Mouse (Mus musculus) midbrain, embryonic 10.5 days (tissue): ENCODE measurements at regions not wholly inside any gene's neighbourhood (a gene's known extent, or its start where the extent isn't known, plus 50 kb on each side); places are given as distances from the start of the nearest gene placed in this dataset.

Experiments
- DNase-seq: peaks from one replicate; pipeline ENCODE4 v3.0.0-alpha.2; 2017; ENCODE audit warnings: low spot score
- H3K27ac ChIP-seq: fragments of 300-500 bp; sonication (generic); replicated peaks from 2 replicates; pipeline ENCODE4 v1.5.1; 2016; ENCODE audit warnings: mild to moderate bottlenecking
- H3K27me3 ChIP-seq: fragments of 300-500 bp; sonication (generic); 2 replicates; pipeline ENCODE4 v1.6.1; 2016; ENCODE audit warnings: low read depth, mild to moderate bottlenecking; ENCODE audit not compliant: poor library complexity, severe bottlenecking
- H3K36me3 ChIP-seq: fragments of 300-500 bp; sonication (generic); 2 replicates; pipeline ENCODE4 v1.6.1; 2016; ENCODE audit warnings: mild to moderate bottlenecking, moderate library complexity
- H3K4me1 ChIP-seq: fragments of 300-500 bp; sonication (generic); 2 replicates; pipeline ENCODE4 v1.6.1; 2016
- H3K4me3 ChIP-seq: fragments of 300-500 bp; sonication (generic); 2 replicates; pipeline ENCODE4 v1.5.1; 2016; ENCODE audit warnings: mild to moderate bottlenecking, moderate library complexity
- H3K9me3 ChIP-seq: fragments of 300-500 bp; sonication (generic); replicated peaks from 2 replicates; pipeline ENCODE4 v1.6.1; 2016; ENCODE audit warnings: mild to moderate bottlenecking
- WGBS: fragments of 180-500 bp; shearing (Covaris S2); methylation state at CpG from one replicate; pipeline ENCODE4 v1.1.7; 2016; 5-methylcytosine and 5-hydroxymethylcytosine counted together

DNA sequence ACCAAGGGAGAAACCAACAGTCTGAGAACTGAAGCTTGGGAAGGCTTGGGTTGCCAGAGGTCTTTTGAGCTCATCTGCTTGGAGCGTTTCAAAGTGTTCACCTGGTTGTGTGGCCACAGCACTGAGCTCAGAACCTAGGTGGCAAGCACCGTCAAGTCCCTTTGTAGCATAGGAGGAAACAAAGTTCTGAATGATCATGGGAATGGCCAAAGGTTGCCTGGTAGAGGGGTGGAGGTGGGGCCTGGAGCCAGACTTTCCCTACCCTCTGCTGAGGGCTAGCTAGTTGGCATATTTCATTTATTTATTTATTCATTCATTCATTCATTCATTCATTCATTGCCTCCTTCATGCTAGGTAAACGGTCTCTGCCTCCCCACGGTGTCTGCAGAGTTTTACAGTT lies 134.9 kb upstream of the 1600014C23Rik start:
- Histone ChIP-seq H3K9me3 (no peaks in the 10 kb centered on the region), H3K36me3 (no peaks in the 10 kb centered on the region), H3K27ac (no peak overlapping the region), H3K27me3 (peaks cover 60% of the 10 kb centered on the region), H3K4me3 (no peak overlapping the region), H3K4me1 (peaks cover 77% of the 10 kb centered on the region)
- no peak for DNase-seq
- WGBS, result 90% methylated on average over 4 of the region's 4 CpGs

- DNase-seq, result no peak
- no peaks in the 10 kb centered on the region for H3K9me3 ChIP-seq
- no peaks in the 10 kb centered on the region for H3K36me3 ChIP-seq
- peaks cover 52% of the 10 kb centered on the region for H3K27me3 ChIP-seq
- H3K4me1 ChIP-seq, result peaks cover 77% of the 10 kb centered on the region
- WGBS, result 73% methylated on average over 5 of the region's 5 CpGs
- no peak overlapping the region; the same call in 1 of the 2 replicates for H3K27ac ChIP-seq
- no peak overlapping the region for H3K4me3 ChIP-seq
Observed at GRCm38 (mm10) chr17:45867727-45868126, 134.1 kb upstream of the 1600014C23Rik start.

DNA sequence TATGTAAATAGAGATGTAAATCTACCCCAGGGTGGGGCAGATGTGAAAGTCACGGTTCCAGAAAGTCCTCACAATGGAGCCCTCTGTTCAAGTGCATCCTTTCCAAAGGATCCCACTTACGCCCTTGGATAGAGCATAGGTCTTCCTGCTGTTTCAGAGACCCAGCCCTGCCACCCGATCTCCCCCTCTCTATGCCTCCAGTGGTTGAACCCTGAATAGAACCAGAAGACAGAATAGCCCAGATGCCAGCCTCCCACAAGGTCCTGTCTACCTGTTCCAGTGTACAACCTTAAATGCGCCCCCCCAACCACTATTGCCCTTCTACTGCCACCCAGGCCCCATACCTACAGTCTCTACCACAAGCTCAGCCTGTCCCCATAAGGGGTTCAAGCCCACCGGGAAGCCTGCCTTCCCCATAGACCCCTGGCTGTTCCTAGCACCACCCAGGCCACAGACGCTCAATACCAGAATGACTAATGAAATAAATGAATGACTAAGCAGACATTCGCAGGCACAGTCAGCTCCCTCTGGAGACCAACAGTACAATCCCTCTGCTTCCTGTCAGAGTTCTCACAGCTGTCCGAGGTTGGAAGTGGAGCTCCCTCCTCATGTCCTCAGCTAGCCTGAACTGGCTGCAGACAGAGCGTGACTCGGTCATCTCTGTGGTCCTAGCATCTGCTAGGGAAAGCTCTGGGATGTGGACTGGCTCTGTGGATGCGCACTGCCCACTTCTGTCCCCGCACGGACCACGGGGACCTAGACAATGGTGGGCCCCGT lies 133.4 kb upstream of the 1600014C23Rik start:
- Histone ChIP-seq H3K4me1 (peaks cover 77% of the 10 kb centered on the region), H3K36me3 (no peaks in the 10 kb centered on the region), H3K27ac (no peak overlapping the region; the same call in 1 of the 2 replicates), H3K27me3 (peaks cover 46% of the 10 kb centered on the region), H3K9me3 (no peaks in the 10 kb centered on the region), H3K4me3 (no peak overlapping the region)
- WGBS, result 84% methylated on average over 15 of the region's 15 CpGs
- no peak for DNase-seq

DNA sequence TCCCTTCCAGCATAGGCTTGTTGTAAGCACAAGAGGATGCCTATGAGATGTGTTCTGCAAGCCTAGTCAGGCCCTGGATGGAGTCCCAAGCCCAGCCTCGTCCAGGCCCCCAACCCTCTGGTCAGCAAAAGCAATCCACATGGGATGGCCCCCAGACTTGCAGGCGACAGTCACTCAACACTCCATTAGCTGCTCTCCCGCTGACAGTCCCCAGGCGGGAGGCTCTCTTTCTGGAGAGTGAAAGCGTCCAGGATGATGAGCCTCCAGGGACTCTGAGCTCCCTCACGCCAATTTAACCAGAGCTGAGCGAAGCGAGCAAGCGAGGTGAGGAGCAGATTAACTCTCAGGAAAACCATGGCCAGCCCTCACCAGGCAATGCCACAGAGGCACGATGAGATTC lies 132.7 kb upstream of the 1600014C23Rik start:
- H3K4me1 ChIP-seq, result peaks cover 70% of the 10 kb centered on the region
- H3K36me3 ChIP-seq, result no peaks in the 10 kb centered on the region
- H3K27ac ChIP-seq, result no peak overlapping the region
- H3K27me3 ChIP-seq, result peaks cover 40% of the 10 kb centered on the region
- H3K9me3 ChIP-seq, result no peaks in the 10 kb centered on the region
- no peak overlapping the region for H3K4me3 ChIP-seq
- DNase-seq, result no peak
- 36% methylated on average over 10 of the region's 10 CpGs for WGBS

- 76% methylated on average over 6 of the region's 6 CpGs for WGBS
Observed at GRCm38 (mm10) chr17:45865944-45866343, 132.3 kb upstream of the 1600014C23Rik start.

DNA sequence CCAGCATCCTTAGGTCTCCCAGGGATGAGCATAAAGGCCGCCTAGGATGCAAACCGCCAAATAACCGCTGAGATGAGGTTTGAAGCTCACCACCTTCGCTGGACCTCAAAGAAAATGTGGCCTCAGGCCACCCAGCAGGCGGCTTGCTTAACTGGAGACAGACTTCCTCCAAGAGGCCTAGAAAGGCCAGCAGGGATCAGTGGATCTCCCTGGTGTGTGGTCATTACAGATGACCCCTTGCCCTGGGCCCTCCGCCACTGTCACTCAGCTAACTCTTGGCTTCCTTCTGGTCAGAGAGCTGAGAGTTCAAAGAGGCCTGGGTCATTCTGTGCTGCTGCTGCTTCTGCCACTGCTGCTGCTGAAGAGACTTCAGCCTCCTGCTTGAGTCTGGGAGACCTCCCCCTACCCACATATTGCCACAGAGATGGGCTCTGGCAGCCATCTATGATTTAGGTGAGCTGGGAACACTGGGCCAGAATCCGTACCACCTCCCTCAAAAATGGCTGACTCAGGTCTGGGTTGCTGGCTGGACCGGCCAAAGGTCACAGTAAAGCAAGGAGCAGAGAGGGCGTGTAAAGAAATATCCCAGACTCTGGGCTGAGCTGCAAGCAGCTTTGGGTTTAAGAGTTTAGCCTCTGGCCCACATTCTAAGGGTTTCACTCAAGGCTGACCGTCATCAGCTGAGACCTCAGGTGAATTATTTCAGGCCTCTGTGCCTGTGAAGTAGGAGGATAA lies 130.0 kb upstream of the 1600014C23Rik start:
- DNase-seq, result no peak
- Histone ChIP-seq H3K4me3 (no peak overlapping the region), H3K36me3 (no peaks in the 10 kb centered on the region), H3K9me3 (no peaks in the 10 kb centered on the region), H3K27ac (peak overlapping the region; percentile 6; the same call in 1 of the 2 replicates), H3K27me3 (peaks cover 40% of the 10 kb centered on the region), H3K4me1 (peaks cover 46% of the 10 kb centered on the region)
- 47% methylated on average over 10 of the region's 10 CpGs for whole genome bisulfite sequencing

More at GRCm38 (mm10) chr17:45865944-45866343, 132.3 kb upstream of the 1600014C23Rik start:
- Histone ChIP-seq H3K27ac (no peak overlapping the region), H3K4me3 (no peak overlapping the region), H3K36me3 (no peaks in the 10 kb centered on the region), H3K4me1 (peaks cover 66% of the 10 kb centered on the region), H3K27me3 (peaks cover 40% of the 10 kb centered on the region), H3K9me3 (no peaks in the 10 kb centered on the region)
- DNase-seq, result no peak

DNA sequence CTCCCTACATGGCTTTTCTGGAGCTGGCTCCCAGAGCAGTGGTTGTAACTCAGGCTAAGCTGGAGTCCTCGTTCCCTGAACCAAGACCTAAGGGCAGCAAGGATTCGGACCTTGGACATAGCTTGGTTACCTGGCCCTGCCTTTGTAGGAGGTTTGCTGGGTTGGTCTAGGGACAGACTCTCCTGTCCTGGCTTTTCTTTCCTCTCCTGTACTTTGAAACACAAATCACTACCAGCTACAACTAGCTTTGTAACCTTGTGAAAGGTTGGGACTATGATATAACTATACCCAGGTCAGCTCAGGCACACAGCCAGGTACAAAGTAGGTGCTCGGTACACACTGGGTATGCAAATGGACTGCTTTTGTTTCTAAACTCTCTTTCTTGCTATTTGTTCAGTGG lies 129.4 kb upstream of the 1600014C23Rik start:
- 72% methylated on average over 3 of the region's 3 CpGs for WGBS
- Histone ChIP-seq H3K4me1 (peaks cover 46% of the 10 kb centered on the region), H3K4me3 (no peak overlapping the region), H3K36me3 (no peaks in the 10 kb centered on the region), H3K27ac (no peak overlapping the region), H3K27me3 (peaks cover 40% of the 10 kb centered on the region), H3K9me3 (no peaks in the 10 kb centered on the region)
- DNase-seq, result no peak

GRCm38 (mm10) chr17:45859441-45859840 lies 125.8 kb upstream of the 1600014C23Rik start:
- H3K4me1 ChIP-seq, result peaks cover 24% of the 10 kb centered on the region
- WGBS, result 91% methylated on average over 5 of the region's 5 CpGs
- no peaks in the 10 kb centered on the region for H3K36me3 ChIP-seq
- H3K27me3 ChIP-seq, result peaks cover 15% of the 10 kb centered on the region
- no peak overlapping the region for H3K4me3 ChIP-seq
- H3K27ac ChIP-seq, result no peak overlapping the region
- no peak for DNase-seq
- no peaks in the 10 kb centered on the region for H3K9me3 ChIP-seq

DNA sequence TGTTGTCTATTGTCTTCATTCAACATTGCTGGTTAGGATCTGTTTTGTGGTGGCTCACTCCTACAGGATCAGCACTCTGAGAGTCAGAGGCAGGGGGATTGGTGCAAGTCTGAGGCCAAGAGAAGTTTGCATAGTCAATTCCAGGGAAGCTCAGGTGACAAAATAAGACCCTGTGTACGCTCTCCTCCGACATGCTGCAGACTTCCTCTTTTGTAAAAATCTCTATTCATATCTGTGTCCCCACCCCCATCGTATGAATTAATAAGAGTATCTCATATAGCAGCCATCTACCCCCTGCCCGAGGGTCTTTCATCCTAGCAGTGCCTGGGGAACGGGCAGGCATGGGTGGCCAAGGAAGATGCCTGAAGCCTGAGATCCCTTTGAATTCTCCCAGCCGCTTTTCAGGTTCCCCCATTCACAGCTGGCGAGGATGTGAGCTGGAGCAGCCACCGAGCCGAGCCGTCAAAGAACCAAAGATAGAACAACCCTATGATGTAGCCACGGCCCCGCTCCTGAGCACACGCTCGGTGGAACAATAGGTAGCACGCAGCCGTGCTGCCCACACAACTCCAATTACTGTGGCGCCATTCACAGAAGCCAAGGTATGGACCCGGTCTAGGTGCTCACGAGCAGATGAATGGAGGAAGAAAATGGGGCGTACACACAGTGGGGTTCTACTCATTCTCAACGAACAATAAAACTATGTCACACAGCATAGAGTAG lies 120.4 kb upstream of the 1600014C23Rik start:
- 84% methylated on average over 21 of the region's 21 CpGs for WGBS
- no peak for DNase-seq
- H3K4me1 ChIP-seq, result peaks cover 21% of the 10 kb centered on the region
- no peaks in the 10 kb centered on the region for H3K36me3 ChIP-seq
- no peak overlapping the region for H3K27ac ChIP-seq
- no peaks in the 10 kb centered on the region for H3K9me3 ChIP-seq
- peaks cover 26% of the 10 kb centered on the region for H3K27me3 ChIP-seq
- H3K4me3 ChIP-seq, result no peak overlapping the region

DNA sequence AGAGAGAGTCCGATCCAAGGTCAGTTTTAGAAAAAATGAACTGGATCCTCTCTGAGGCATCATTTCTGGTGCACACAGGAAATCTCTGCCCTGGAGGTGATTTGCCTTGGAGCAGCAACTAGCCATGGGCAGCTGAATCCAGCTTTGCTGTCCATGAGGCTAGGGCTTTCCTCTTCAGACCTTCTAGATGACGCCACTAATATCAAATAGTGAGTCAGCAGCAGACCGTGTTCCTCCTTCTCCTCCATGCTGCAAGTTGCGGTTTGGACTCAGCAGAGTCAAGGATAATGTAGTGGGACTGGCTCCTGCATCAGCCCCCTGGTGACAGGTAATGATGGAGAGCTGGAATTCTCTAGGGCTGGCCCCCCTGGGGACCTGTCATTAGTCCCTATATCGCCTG lies 118.8 kb upstream of the 1600014C23Rik start:
- H3K27ac ChIP-seq, result 0 out of 2 replicates have a peak overlapping the region, but pooled peaks have one; percentile 33
- no peak overlapping the region for H3K4me3 ChIP-seq
- H3K9me3 ChIP-seq, result no peaks in the 10 kb centered on the region
- H3K4me1 ChIP-seq, result peaks cover 29% of the 10 kb centered on the region
- WGBS, result 59% methylated on average over 5 of the region's 5 CpGs
- DNase-seq, result no peak
- H3K27me3 ChIP-seq, result peaks cover 31% of the 10 kb centered on the region
- H3K36me3 ChIP-seq, result no peaks in the 10 kb centered on the region

DNA sequence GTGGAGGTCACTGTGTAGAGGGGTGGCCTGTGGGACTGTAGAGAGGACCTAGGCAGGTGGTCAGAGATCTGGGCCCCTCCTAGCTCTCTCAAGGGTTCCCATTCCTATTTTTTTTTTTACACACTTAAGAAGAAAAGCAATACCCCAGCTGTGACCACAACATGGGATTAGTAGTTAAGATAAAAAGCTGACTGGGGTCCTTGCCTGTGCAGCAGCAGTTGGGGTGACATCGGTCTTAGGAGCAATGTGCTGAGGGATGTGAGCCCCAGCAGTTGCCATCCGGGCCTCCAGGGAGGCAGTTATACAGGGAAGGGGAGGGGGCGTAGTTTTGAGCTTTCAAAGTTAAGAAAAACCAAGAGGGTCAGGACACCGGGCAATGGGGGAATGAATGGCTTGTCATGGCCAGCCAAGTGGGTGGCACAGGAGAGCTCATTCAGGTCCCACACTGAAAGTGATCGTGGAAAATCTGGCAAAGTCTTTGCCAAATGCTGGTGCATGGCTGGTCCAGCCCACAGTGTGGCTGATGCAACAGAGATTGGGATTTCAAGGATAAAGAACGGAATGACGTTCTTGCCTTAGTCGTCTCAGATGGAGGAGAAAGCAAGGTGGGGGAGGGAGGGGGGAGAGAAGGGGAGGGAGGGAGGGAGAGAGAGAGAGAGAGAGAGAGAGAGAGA lies 118.2 kb upstream of the 1600014C23Rik start:
- WGBS, result 53% methylated on average over 8 of the region's 8 CpGs
- H3K4me1 ChIP-seq, result peaks cover 29% of the 10 kb centered on the region
- peaks cover 31% of the 10 kb centered on the region for H3K27me3 ChIP-seq
- no peak for DNase-seq
- no peaks in the 10 kb centered on the region for H3K36me3 ChIP-seq
- 0 out of 2 replicates have a peak overlapping the region, but pooled peaks have one; percentile 33 for H3K27ac ChIP-seq
- H3K4me3 ChIP-seq, result no peak overlapping the region
- H3K9me3 ChIP-seq, result no peaks in the 10 kb centered on the region

DNA sequence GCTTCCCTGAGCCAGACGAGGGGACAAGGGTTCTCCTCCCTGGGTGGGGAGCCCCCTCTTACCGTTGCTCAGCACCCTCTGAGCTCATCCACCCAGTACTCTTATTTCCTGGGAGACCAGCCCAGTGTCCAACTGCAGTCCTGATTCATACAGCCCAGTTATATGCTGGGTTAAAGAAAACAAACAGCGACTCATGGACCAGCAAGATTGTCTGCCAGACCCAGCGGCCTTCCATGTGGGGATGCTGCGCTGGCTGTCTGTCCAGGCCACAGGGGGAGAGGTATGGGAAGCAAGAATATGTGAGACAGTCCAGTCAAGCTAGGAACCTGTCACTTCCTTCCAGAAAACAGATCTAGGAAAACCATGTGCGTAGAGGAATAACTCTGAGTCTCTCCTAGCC lies 117.3 kb upstream of the 1600014C23Rik start:
- Histone ChIP-seq H3K27me3 (peaks cover 31% of the 10 kb centered on the region), H3K9me3 (peaks cover 8% of the 10 kb centered on the region), H3K4me3 (no peak overlapping the region), H3K36me3 (no peaks in the 10 kb centered on the region), H3K4me1 (peaks cover 29% of the 10 kb centered on the region), H3K27ac (no peak overlapping the region; the same call in 1 of the 2 replicates)
- WGBS, result 85% methylated on average over 6 of the region's 6 CpGs
- no peak for DNase-seq
